Mouse (Mus musculus): ENCODE data around the gene Crygs.
"Not testable (repeated sequence)": the region's sequence is repeated elsewhere in the genome, so short reads cannot be mapped to it uniquely, and the experiment has no call there.

Gene Crygs

GRCm38 (mm10) chr16:22782686-22783085 lies 28.7 kb downstream of the Crygs start:
- DNase-seq (ENCODE audit: low spot score): no peak

DNA sequence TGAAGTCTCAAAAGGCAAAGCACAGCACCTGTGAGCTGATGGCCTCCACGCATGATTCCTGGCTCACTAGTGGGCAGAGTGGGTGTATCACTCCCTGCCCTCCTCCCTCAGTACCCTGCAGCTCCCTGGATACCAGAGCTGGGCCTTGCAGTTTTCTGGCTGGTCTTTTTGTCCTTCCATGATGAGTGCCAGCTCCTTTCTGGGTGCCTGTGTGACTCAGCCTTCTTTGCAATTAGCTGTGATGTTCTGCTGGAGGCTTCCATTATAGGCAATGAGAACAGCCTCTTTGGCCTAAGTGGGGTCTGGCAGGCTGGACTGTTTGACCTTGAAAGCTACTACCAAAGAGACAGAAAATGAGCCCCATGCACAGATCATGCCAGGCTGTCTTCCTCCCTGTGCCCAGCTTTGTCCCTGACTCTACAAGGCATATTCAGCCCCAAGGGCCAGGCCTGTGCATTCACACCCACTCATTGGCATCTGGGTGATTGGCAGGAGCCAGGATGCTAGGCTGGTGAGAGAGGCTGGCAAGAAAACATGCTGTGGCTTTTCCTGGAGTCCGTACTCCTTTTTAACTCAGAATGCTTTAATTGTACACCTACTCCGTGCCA lies 32.0 kb downstream of the Crygs start:
- no peak for DNase-seq (ENCODE audit: low spot score)

DNA sequence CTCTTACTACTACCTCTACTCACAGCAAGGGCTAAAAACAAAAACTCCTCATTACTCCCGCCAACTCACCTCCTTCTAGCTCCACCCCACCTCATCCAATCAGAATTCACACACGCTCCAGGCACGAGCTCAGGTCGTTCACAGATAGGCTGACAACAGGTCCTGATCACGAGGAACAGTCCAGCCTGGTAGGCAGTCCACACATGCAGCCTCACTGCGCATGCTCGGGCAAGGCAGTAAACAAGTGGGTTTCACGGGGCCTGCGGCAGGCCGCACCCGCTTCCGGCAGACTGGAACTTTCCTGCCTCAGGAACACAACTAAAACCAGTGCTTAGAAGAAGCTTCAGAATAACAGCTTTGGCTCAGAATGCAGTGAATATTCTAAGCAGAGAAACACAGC lies 33.1 kb downstream of the Crygs start:
- DNase-seq (ENCODE audit: low spot score): not testable (repeated sequence)

- no peak for DNase-seq (ENCODE audit: low spot score)
Observed at GRCm38 (mm10) chr16:22775471-22775985, 35.8 kb downstream of the Crygs start.

DNA sequence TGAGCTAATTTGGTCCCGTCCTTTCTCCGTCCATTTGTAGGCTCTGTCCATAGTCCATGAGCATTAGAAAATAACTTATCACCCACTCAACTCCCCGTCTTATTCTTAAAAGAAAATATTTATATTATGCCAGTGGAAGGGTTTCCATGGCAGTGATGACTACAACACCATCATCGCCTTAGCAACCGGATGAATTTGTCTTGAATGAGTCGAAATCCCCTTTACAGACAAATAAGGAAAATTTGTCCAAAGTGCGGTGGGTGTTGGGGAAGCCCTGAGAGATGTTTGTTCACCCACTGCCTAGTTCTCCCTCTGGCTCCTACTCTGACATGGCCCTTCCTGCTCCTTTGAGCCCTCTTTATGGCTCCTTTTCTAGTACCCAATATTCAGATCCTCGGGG lies 42.7 kb downstream of the Crygs start:
- DNase-seq (ENCODE audit: low spot score): no peak

GRCm38 (mm10) chr16:22767405-22767804 lies 44.0 kb downstream of the Crygs start:
- no peak for DNase-seq (ENCODE audit: low spot score)

DNA sequence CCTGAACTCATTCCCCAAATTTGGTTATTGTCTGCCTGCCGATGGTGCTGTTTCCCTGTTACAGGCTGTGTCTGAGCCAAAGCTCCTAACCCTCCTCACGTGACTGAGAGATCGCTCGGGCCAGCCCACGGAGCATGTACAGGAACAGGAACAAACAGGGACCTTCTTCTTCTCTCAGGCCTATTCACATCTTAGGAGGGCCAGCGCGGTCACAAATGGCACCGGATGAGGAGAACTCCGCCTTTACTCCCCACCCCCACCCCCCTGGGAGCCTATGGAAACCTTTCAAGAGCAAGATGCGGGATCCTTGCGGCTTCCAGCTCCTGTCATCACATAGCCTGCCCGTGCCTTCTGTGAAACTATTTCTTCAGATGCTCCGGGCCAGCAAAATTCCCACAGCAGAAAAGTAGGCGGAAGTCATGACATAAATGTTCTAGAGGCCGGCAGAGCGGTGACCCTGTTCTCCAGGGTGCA lies 44.6 kb downstream of the Crygs start:
- no peak for DNase-seq (ENCODE audit: low spot score)

DNA sequence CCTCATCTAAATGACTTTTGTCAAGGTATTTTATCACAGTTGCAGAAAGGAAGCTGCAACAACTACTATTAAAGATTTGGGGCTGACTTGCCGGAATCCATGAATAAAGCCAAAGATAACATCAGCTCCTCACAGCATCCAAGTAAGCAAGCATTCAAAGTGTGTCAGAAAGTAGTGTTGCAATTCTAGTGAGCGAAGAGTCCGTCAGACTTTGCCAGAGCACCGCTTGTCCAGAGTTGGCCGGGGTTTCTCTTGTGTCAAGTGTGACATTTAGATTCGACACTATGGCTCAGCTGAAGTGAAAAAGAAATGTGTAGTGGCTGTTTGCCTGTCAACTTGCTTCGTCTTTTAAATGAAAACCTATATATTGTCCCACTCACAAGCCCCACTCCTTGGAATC lies 45.8 kb downstream of the Crygs start:
- DNase-seq (ENCODE audit: low spot score): no peak

Data from embryo, embryonic 10.5 days (tissue).